Mouse (Mus musculus) kidney, postnatal 0 days (tissue): ENCODE measurements around the gene Ppp4c. TPM values are rescaled to one million over a fixed set of nuclear protein-coding genes. Genes with fewer than 3 reads are reported as not detected.

Experiments
- ATAC-seq: fragments of 200-750 bp; cut with Nextera tagmentation; replicated peaks from 2 replicates; pipeline ENCODE4 v1.8.0; 2017; ENCODE audit warnings: low read depth, moderate number of reproducible peaks, moderate TSS enrichment, moderate library complexity; ENCODE audit not compliant: low FRiP score
- DNase-seq: peaks from one replicate; pipeline ENCODE4 v3.0.0-alpha.2; 2016; ENCODE audit warnings: low spot score
- H3K27ac ChIP-seq: fragments of 300-500 bp; sonication (generic); 2 replicates; pipeline ENCODE4 v1.5.1; 2014; ENCODE audit warnings: mild to moderate bottlenecking
- H3K27me3 ChIP-seq: fragments of 300-500 bp; sonication (generic); 2 replicates; pipeline ENCODE4 v1.6.1; 2014; ENCODE audit warnings: low read length, mixed read lengths; ENCODE audit not compliant: insufficient read depth
- H3K36me3 ChIP-seq: fragments of 300-500 bp; sonication (generic); 2 replicates; pipeline ENCODE4 v1.6.1; 2014; ENCODE audit warnings: low read length, mixed read lengths; ENCODE audit not compliant: insufficient read depth
- H3K4me1 ChIP-seq: fragments of 300-500 bp; sonication (generic); replicated peaks from 2 replicates; pipeline ENCODE4 v1.6.1; 2014; ENCODE audit warnings: antibody characterized with exemption, low read length, mixed read lengths; ENCODE audit not compliant: insufficient read depth
- H3K4me2 ChIP-seq: fragments of 300-500 bp; sonication (generic); 2 replicates; pipeline ENCODE4 v1.6.1; 2014; ENCODE audit warnings: mild to moderate bottlenecking, low read length, moderate library complexity, mixed read lengths
- H3K4me3 ChIP-seq: fragments of 300-500 bp; sonication (generic); replicated peaks from 2 replicates; pipeline ENCODE4 v1.5.1; 2014; ENCODE audit warnings: low read depth, low read length
- H3K9ac ChIP-seq: fragments of 300-500 bp; sonication (generic); 2 replicates; pipeline ENCODE4 v1.6.1; 2014; ENCODE audit warnings: low read depth, low read length
- H3K9me3 ChIP-seq: fragments of 300-500 bp; sonication (generic); replicated peaks from 2 replicates; pipeline ENCODE4 v1.6.1; 2016; ENCODE audit warnings: low read length, inconsistent platforms, mixed read lengths
- CTCF ChIP-seq: IDR thresholded peaks from 2 replicates; pipeline ENCODE4 v1.5.1; 2016; ENCODE audit warnings: antibody characterized with exemption, low read depth, mild to moderate bottlenecking, moderate library complexity
- WGBS: fragments of 180-500 bp; shearing (Covaris S2); extraction: QIAGEN DNeasy Blood & Tissue Kit; methylation state at CpG from one replicate; pipeline ENCODE4 v1.1.7; 2014; 5-methylcytosine and 5-hydroxymethylcytosine counted together
- polyA plus RNA-seq: library from polyadenylated mRNA; unstranded; fragments of >200 nt; fragmentation: Nextera tagmentation; extraction: Ambion mirVana; gene quantifications from 2 replicates; pipeline ENCODE4 v1.2.1, GENCODE M21; 2015

The Ppp4c gene
- polyA plus RNA-seq, 1 experiment from 2014 or later: 192 TPM

GRCm38 (mm10) chr7:126761529-126762067 lies 30.7 kb downstream of the Ppp4c start:
- peak overlapping the region; percentile 19; the same call in 1 of the 2 replicates for H3K27ac ChIP-seq
- H3K9me3 ChIP-seq: no peaks in the 10 kb centered on the region
- whole genome bisulfite sequencing: 59% methylated on average over 6 of the region's 6 CpGs
- TF ChIP-seq CTCF: no peak
- peaks cover 9% of the 10 kb centered on the region; the same call in 1 of the 2 replicates for H3K4me1 ChIP-seq
- DNase-seq: no peak
- no peak overlapping the region for H3K4me3 ChIP-seq
- no peak for ATAC-seq
- no peaks in the 10 kb centered on the region for H3K27me3 ChIP-seq
- H3K4me2 ChIP-seq: no peak overlapping the region
- peaks cover 42% of the 10 kb centered on the region for H3K36me3 ChIP-seq
- H3K9ac ChIP-seq: no peak overlapping the region

GRCm38 (mm10) chr7:126760956-126761355 lies 31.3 kb downstream of the Ppp4c start:
- DNase-seq: no peak
- H3K4me2 ChIP-seq: peak overlapping the region; percentile 76
- no peak for ATAC-seq
- H3K36me3 ChIP-seq: peaks cover 35% of the 10 kb centered on the region
- peak overlapping the region; percentile 93 for H3K27ac ChIP-seq
- TF ChIP-seq CTCF: no peak
- no peak overlapping the region for H3K4me3 ChIP-seq
- no peaks in the 10 kb centered on the region for H3K9me3 ChIP-seq
- no peak overlapping the region for H3K9ac ChIP-seq
- H3K4me1 ChIP-seq: peaks cover 9% of the 10 kb centered on the region; the same call in 1 of the 2 replicates
- no peaks in the 10 kb centered on the region for H3K27me3 ChIP-seq
- 60% methylated on average over 4 of the region's 4 CpGs for WGBS

DNA sequence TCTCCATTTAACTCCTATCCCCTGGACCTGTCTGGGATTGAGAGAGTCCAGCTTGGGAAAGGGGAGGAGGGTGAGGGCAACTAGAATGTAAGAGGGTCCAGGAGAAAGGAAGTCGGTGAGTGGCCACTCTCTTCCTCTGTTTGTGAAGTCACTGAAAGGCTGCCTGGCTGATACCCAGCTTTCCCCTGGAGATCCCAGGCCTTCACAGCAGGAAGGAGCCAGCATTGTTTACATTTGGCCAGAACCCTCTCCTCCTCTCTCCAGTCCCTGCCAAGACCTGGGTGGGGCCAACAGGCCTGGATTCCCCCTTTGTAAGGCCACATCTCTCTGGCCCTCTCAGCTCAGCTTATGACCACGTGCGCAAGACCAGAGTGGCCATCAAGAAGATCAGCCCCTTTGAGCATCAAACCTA lies 31.9 kb downstream of the Ppp4c start:
- TF ChIP-seq CTCF: no peak
- Histone ChIP-seq H3K4me2 (peak overlapping the region; percentile 76), H3K4me3 (peak overlapping the region; percentile 87), H3K9me3 (no peaks in the 10 kb centered on the region), H3K9ac (peak overlapping the region; percentile 81), H3K27me3 (no peaks in the 10 kb centered on the region), H3K4me1 (peaks cover 9% of the 10 kb centered on the region; the same call in 1 of the 2 replicates), H3K27ac (peak overlapping the region; percentile 93), H3K36me3 (peaks cover 34% of the 10 kb centered on the region)
- peak; percentile 40; the same call in 1 of the 2 replicates for ATAC-seq
- peak; percentile 93 for DNase-seq
- WGBS: 12% methylated on average over 3 of the region's 3 CpGs

DNA sequence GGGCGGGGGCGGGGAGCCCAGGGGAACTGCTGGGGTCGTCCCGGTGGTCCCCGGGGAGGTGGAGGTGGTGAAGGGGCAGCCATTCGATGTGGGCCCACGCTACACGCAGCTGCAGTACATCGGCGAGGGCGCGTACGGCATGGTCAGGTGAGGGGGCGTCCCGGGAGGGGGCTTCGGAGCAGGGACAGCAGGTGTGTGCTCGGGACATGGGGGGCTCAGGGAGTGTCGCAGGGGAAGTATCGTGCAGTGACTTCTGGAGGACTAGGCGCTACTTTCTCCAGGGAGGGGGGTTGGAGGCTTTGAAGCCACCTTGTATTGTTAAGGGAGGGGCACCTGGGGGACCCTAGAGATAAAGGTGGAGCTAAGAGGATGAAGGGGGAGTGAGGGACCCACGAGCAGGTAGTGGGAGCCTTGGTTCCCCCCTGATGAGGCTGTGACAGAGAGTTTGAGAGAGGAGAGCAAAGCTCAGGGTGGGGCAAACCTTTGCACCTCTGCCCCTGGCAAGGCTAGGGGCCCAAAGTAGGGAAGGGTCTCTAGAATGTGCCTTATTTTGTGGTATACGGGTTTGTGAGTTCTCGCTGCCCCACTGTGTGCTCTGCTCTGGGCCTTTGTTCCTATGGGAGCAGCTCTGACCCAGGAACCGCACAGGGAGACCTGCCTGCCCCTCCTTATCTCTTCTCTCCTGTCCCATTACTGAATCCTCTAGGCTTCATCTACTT lies 32.5 kb downstream of the Ppp4c start:
- H3K9me3 ChIP-seq: no peaks in the 10 kb centered on the region
- H3K4me2 ChIP-seq: peak overlapping the region; percentile 76
- peak overlapping the region; percentile 93 for H3K27ac ChIP-seq
- TF ChIP-seq CTCF: no peak
- DNase-seq (no peak), ATAC-seq (peak; percentile 22)
- H3K4me3 ChIP-seq: peak overlapping the region; percentile 87
- WGBS: 0% methylated on average over 22 of the region's 24 CpGs
- peaks cover 29% of the 10 kb centered on the region for H3K36me3 ChIP-seq
- H3K27me3 ChIP-seq: no peaks in the 10 kb centered on the region
- H3K9ac ChIP-seq: peak overlapping the region; percentile 81
- peaks cover 9% of the 10 kb centered on the region; the same call in 1 of the 2 replicates for H3K4me1 ChIP-seq

- peaks cover 9% of the 10 kb centered on the region; the same call in 1 of the 2 replicates for H3K4me1 ChIP-seq
- peak; percentile 64 for ATAC-seq
- 2% methylated on average over 30 of the region's 38 CpGs for WGBS
Measured at GRCm38 (mm10) chr7:126759050-126759671, 33.1 kb downstream of the Ppp4c start, which contains the start of gene Mapk3. Gene Mapk3, plus strand, starts transcription at chr7:126759601.

GRCm38 (mm10) chr7:126758539-126758938 lies 33.8 kb downstream of the Ppp4c start:
- no peak for ATAC-seq
- Histone ChIP-seq H3K27ac (no peak overlapping the region), H3K4me3 (no peak overlapping the region), H3K4me2 (no peak overlapping the region), H3K9me3 (no peaks in the 10 kb centered on the region), H3K27me3 (no peaks in the 10 kb centered on the region), H3K4me1 (peaks cover 9% of the 10 kb centered on the region; the same call in 1 of the 2 replicates), H3K36me3 (peaks cover 16% of the 10 kb centered on the region; the same call in 1 of the 2 replicates), H3K9ac (no peak overlapping the region)
- 66% methylated on average over 7 of the region's 7 CpGs for WGBS
- DNase-seq: no peak
- TF ChIP-seq CTCF: no peak

More at GRCm38 (mm10) chr7:126759050-126759671, 33.1 kb downstream of the Ppp4c start, which contains the start of gene Mapk3:
- Histone ChIP-seq H3K4me2 (peak within 1 kb of the TSS; percentile 76), H3K4me3 (peak within 1 kb of the TSS; percentile 87), H3K27ac (peak within 1 kb of the TSS; percentile 93), H3K36me3 (peaks cover 22% of the 10 kb centered on the region), H3K9me3 (no peaks in the 10 kb centered on the region), H3K9ac (peak within 1 kb of the TSS; percentile 81), H3K27me3 (no peaks in the 10 kb centered on the region)
- peak; percentile 73 for TF ChIP-seq CTCF
- peak; percentile 96 for DNase-seq
